Mouse (Mus musculus) Patski (cell line): ENCODE measurements at regions not wholly inside any gene's neighbourhood (a gene's known extent, or its start where the extent isn't known, plus 50 kb on each side); places are given as distances from the start of the nearest gene placed in this dataset.
"Not testable (repeated sequence)": the region's sequence is repeated elsewhere in the genome, so short reads cannot be mapped to it uniquely, and the experiment has no call there.

Experiments
- ATAC-seq: fragments of 100-300 bp; one replicate; pipeline ENCODE4 v1.8.0; 2021
- CTCF ChIA-PET: fragments of 350-600 bp; sonication (Branson Sonifier 250); formaldehyde crosslinking; loops from one replicate; lab custom pipeline; 2022; ENCODE audit warnings: inconsistent platforms; lab: Charles Lee
- POLR2A ChIA-PET: fragments of 350-600 bp; sonication (Branson Sonifier 250); formaldehyde crosslinking; loops from one replicate; lab custom pipeline; 2022; ENCODE audit warnings: antibody characterized with exemption, inconsistent platforms; lab: Charles Lee
- DNase-seq: peaks from one replicate; pipeline ENCODE4 v3.0.0-alpha.2; 2011; ENCODE audit warnings: low read depth, low spot score
- H3K27me3 ChIP-seq: fragments of 371-371 bp; one replicate; pipeline ENCODE4 v1.5.1; 2021
- CTCF ChIP-seq: fragments of 100-300 bp; IDR thresholded peaks from one replicate; pipeline ENCODE4 v1.5.1; 2021
- in situ Hi-C: fragments of 300-500 bp; cut with MboI; formaldehyde crosslinking; loops from 3 replicates; pipeline ENCODE4 v1.11.1; 2018; ENCODE audit warnings: low pct_unique_long_range_greater_than_20kb, mixed read lengths

- DNase-seq, ATAC-seq, H3K27me3 ChIP-seq, CTCF ChIA-PET, in situ Hi-C loops, POLR2A ChIA-PET: not testable (repeated sequence)
These were observed 393.2 kb downstream of the Gpm6a start for GRCm38 (mm10) chr8:55347851-55348250.

GRCm38 (mm10) chr8:55359851-55360250 is 405.2 kb downstream of the Gpm6a start:
- H3K27me3 ChIP-seq, DNase-seq, CTCF ChIA-PET, in situ Hi-C loops, POLR2A ChIA-PET, ATAC-seq: not testable (repeated sequence)

- ATAC-seq, POLR2A ChIA-PET, H3K27me3 ChIP-seq, CTCF ChIA-PET, DNase-seq, in situ Hi-C loops: not testable (repeated sequence)
These were observed 412.8 kb downstream of the Gpm6a start for GRCm38 (mm10) chr8:55367431-55367830.

- ATAC-seq (no peak), DNase-seq (no peak)
- H3K27me3 ChIP-seq = no peaks in the 10 kb centered on the region
- ChIA-PET CTCF (no interaction called here), POLR2A (no interaction called here)
- in situ Hi-C loops = no loop called here
- TF ChIP-seq CTCF = no peak
These were observed 442.4 kb downstream of the Gpm6a start for GRCm38 (mm10) chr8:55397046-55397445.

- no peaks in the 10 kb centered on the region for H3K27me3 ChIP-seq
- POLR2A ChIA-PET = no interaction called here
- in situ Hi-C loops = no loop called here
- TF ChIP-seq CTCF = no peak
- DNase-seq (no peak), ATAC-seq (no peak)
- CTCF ChIA-PET = no interaction called here
These were observed 443.7 kb downstream of the Gpm6a start for GRCm38 (mm10) chr8:55398331-55398730.

GRCm38 (mm10) chr8:55400412-55400811 is 445.8 kb downstream of the Gpm6a start:
- ATAC-seq = no peak
- no peak for DNase-seq
- POLR2A ChIA-PET = no interaction called here
- CTCF ChIA-PET = interaction anchor here (1.4 kb wide), 1 partner anchor 133 kb away, joined by 3 read pairs; no protein-coding TSS in a partner anchor
- in situ Hi-C loops = loop anchor here (10.0 kb wide), 1 partner anchor 134 kb away; no protein-coding TSS in a partner anchor
- TF ChIP-seq CTCF = no peak
- H3K27me3 ChIP-seq = no peaks in the 10 kb centered on the region

GRCm38 (mm10) chr8:55406903-55407302 is 452.3 kb downstream of the Gpm6a start:
- CTCF ChIA-PET, H3K27me3 ChIP-seq, POLR2A ChIA-PET, ATAC-seq, DNase-seq: not testable (repeated sequence)
- in situ Hi-C loops = loop anchor here (10.0 kb wide), 1 partner anchor 128 kb away; no protein-coding TSS in a partner anchor
